Mouse (Mus musculus): ENCODE results near the gene Tgif2. TPM values are rescaled to one million over a fixed set of nuclear protein-coding genes. Genes with fewer than 3 reads are reported as not detected.
A peak's percentile ranks its signal among the peaks of the same experiment; 100 is the strongest.
"Not testable (repeated sequence)": the region's sequence is repeated elsewhere in the genome, so short reads cannot be mapped to it uniquely, and the experiment has no call there.

Gene Tgif2
- polyA plus RNA-seq (2016; fragmentation: Nextera tagmentation; extraction: Ambion mirVana) = 88.3 and 89.3 TPM in 2 replicates

DNA sequence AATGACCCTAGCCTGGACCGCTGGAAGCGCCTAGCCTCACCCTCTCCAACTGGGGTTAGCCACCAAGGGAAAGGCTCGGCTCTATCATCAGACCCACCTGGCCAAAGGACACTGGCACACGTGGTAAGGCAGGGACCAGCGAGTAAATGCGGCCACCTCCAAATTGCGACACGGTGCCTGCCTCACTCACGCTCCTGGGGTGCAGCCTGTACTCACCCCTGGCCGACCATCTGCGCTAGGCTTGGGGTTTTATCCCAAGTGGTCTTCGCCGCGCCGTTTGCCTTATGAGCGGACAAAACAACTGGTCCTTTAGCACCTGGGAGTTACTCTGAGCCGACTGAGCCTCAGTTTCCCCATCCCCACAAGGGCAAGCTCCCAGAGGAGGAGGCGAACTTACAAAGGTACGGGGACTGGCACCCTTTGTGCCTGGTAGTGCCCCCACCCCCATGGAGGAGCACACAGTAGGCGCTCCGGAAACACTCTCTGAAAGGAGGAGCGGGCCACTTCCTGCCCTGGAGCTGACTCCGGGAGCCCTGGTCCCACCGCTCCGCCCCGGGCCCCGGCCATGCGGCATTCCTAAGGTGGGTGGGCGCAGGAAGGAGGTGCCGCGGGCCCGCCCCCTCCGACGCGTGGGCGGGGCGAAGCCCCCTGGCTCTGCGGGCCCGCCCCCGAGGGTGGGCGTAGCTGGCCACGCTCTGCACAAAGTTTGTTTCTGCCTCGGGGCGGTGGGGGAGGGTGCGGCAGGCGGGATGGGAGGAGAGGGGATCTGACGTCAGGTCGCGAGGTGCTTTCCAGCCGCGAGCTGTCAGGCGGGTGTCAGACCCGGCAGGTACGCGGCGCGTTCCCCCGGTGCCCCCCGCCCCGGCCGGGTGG, at the start of gene Tgif2:
TSS of gene Tgif2 (plus strand) at position 689 of the 873 bp plus-strand sequence.
- Histone ChIP-seq H3K4me3 (replicated peaks) (peak within 1 kb of the TSS; percentile 88), H3K27me3 (no peaks in the 10 kb centered on the region), H3K27ac (peak within 1 kb of the TSS; percentile 93), H3K9ac (peak within 1 kb of the TSS; percentile 89), H3K36me3 (replicated peaks) (peaks cover 21% of the 10 kb centered on the region), H3K4me1 (peaks cover 45% of the 10 kb centered on the region), H3K9me3 (no peaks in the 10 kb centered on the region), H3K4me2 (peak within 1 kb of the TSS; percentile 79)
- under 1% methylated on average over 57 of the region's 61 CpGs for WGBS
- ATAC-seq (ENCODE audit: low FRiP score) = peak; percentile 84

DNA sequence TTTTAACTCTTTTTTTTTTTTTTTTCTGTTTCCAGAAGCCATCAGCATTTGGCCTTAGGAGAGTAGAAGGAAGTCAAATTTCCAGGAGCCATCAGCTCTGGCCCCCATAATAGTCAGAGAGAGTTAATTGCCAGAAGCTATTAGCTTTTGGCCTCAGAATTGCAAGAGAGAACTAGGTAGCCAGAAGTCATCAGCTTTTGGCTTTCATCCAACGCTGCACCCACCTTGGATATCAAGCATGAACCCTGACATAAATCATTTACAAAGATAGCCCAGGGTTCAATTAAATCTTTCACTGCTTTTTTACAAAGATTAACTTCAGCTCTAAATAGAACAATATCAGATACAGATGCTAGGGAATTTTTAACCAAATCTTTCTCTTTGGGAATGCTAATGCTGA, 41.3 kb upstream of the Tgif2 start:
- no peak overlapping the region for H3K9ac ChIP-seq
- 92% methylated on average over 1 of the region's 1 CpGs for WGBS

GRCm38 (mm10) chr2:156801045-156801444, 38.8 kb upstream of the Tgif2 start:
- Histone ChIP-seq H3K27me3 (no peaks in the 10 kb centered on the region), H3K27ac (no peak overlapping the region), H3K9me3 (0 out of 2 replicates have a peak, but pooled peaks cover 5% of the 10 kb centered on the region), H3K4me3 (replicated peaks) (no peak overlapping the region), H3K9ac (no peak overlapping the region), H3K4me2 (no peak overlapping the region), H3K4me1 (no peaks in the 10 kb centered on the region), H3K36me3 (replicated peaks) (no peaks in the 10 kb centered on the region)
- WGBS = 79% methylated on average over 4 of the region's 4 CpGs
- no peak for ATAC-seq (ENCODE audit: low FRiP score)

More for the DNA sequence above, 41.3 kb upstream of the Tgif2 start:
- Histone ChIP-seq H3K9me3 (0 out of 2 replicates have a peak, but pooled peaks cover 5% of the 10 kb centered on the region), H3K27ac (no peak overlapping the region), H3K4me1 (no peaks in the 10 kb centered on the region), H3K36me3 (replicated peaks) (no peaks in the 10 kb centered on the region), H3K4me2 (no peak overlapping the region), H3K27me3 (no peaks in the 10 kb centered on the region), H3K4me3 (replicated peaks) (no peak overlapping the region)
- no peak for ATAC-seq (ENCODE audit: low FRiP score)

DNA sequence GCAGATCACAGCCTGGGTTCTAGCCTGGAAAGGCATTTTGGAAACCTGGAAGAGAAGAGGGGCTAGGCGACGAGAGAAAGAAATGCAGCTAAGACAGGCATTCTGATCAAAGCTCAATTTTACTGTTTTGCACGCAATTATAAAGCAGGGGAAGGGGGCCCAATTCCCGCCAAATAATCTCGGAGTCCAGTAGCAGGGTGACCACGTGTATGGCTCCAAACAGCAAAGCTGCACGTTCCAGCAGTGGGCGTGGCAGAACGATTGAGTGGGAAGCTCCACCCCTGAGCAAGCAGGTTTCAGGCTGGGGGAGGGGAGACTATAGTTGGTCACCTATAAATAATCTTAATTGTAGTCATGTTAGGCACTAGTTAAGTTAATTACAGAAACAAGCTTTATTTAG, 37.7 kb upstream of the Tgif2 start:
- WGBS = 48% methylated on average over 9 of the region's 9 CpGs
- not testable (repeated sequence) for H3K27ac ChIP-seq; H3K9ac ChIP-seq; H3K9me3 ChIP-seq; H3K4me2 ChIP-seq; H3K36me3 ChIP-seq (replicated peaks); ATAC-seq (ENCODE audit: low FRiP score); H3K4me3 ChIP-seq (replicated peaks); H3K4me1 ChIP-seq; H3K27me3 ChIP-seq

DNA sequence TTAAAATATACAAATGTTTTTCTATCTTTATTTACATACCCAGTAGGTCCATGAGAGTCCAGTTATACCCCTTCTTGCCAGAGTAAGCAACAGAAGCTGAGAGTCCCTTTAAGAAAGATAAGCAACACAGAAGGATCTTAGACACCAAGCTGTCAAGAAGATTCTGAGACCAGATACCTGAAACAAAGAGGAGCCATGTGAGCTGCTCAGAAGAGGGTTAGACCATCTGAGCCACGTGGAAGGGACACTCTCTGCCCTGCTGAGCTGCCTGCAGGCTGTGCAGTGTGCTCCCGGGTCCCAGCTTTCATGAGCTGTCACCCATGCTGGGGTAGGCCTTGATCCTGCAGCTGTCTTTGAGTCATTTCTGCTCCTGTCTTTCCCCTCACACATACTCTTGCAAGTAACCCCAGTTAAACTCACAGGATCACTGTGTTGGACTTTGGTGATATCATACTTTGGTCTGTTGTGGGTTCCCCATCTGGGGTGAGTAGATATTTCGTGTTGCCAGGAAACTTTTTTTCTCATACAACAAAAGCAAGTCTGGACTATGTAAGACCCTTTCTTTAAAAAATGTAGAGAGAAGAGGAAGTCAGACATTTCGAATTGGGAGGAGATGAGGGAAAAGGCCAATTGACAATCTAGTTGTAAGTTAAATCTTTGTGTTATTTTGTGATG, 36.0 kb upstream of the Tgif2 start:
- WGBS = 62% methylated on average over 4 of the region's 4 CpGs
- Histone ChIP-seq H3K4me2 (no peak overlapping the region), H3K27ac (no peak overlapping the region), H3K36me3 (replicated peaks) (no peaks in the 10 kb centered on the region), H3K9ac (no peak overlapping the region), H3K27me3 (no peaks in the 10 kb centered on the region), H3K4me3 (replicated peaks) (no peak overlapping the region), H3K9me3 (no peaks in the 10 kb centered on the region), H3K4me1 (no peaks in the 10 kb centered on the region)
- ATAC-seq (ENCODE audit: low FRiP score) = no peak

GRCm38 (mm10) chr2:156804589-156804988, 35.2 kb upstream of the Tgif2 start:
- WGBS = 91% methylated on average over 4 of the region's 4 CpGs
- Histone ChIP-seq H3K9me3 (no peaks in the 10 kb centered on the region), H3K4me1 (no peaks in the 10 kb centered on the region), H3K4me3 (replicated peaks) (no peak overlapping the region), H3K36me3 (replicated peaks) (no peaks in the 10 kb centered on the region), H3K4me2 (no peak overlapping the region), H3K9ac (no peak overlapping the region), H3K27me3 (no peaks in the 10 kb centered on the region), H3K27ac (no peak overlapping the region)
- no peak for ATAC-seq (ENCODE audit: low FRiP score)

- 81% methylated on average over 6 of the region's 6 CpGs for WGBS
- ATAC-seq (ENCODE audit: low FRiP score) = no peak
- Histone ChIP-seq H3K9me3 (no peaks in the 10 kb centered on the region), H3K9ac (no peak overlapping the region), H3K27me3 (no peaks in the 10 kb centered on the region), H3K4me3 (replicated peaks) (no peak overlapping the region), H3K27ac (no peak overlapping the region), H3K4me2 (no peak overlapping the region), H3K4me1 (no peaks in the 10 kb centered on the region), H3K36me3 (replicated peaks) (no peaks in the 10 kb centered on the region)
Measured at GRCm38 (mm10) chr2:156806886-156807285, 32.9 kb upstream of the Tgif2 start.

GRCm38 (mm10) chr2:156809579-156809978, 30.2 kb upstream of the Tgif2 start:
- no peaks in the 10 kb centered on the region for H3K36me3 ChIP-seq (replicated peaks)
- H3K4me2 ChIP-seq = no peak overlapping the region
- no peak overlapping the region for H3K9ac ChIP-seq
- H3K9me3 ChIP-seq = no peaks in the 10 kb centered on the region
- 68% methylated on average over 2 of the region's 2 CpGs for WGBS
- no peak overlapping the region for H3K4me3 ChIP-seq (replicated peaks)
- no peak overlapping the region for H3K27ac ChIP-seq
- 0 out of 2 replicates have a peak, but pooled peaks have one; percentile 41 for ATAC-seq (ENCODE audit: low FRiP score)
- H3K4me1 ChIP-seq = peaks cover 10% of the 10 kb centered on the region
- H3K27me3 ChIP-seq = no peaks in the 10 kb centered on the region

- no peak for ATAC-seq (ENCODE audit: low FRiP score)
- 98% methylated on average over 10 of the region's 10 CpGs for WGBS
- H3K4me2 ChIP-seq = no peak overlapping the region
- H3K9me3 ChIP-seq = no peaks in the 10 kb centered on the region
- H3K4me3 ChIP-seq (replicated peaks) = no peak overlapping the region
- H3K9ac ChIP-seq = no peak overlapping the region
- no peaks in the 10 kb centered on the region for H3K36me3 ChIP-seq (replicated peaks)
- H3K4me1 ChIP-seq = peaks cover 15% of the 10 kb centered on the region
- H3K27ac ChIP-seq = no peak overlapping the region
- no peaks in the 10 kb centered on the region for H3K27me3 ChIP-seq
Measured at GRCm38 (mm10) chr2:156810716-156811115, 29.1 kb upstream of the Tgif2 start.

DNA sequence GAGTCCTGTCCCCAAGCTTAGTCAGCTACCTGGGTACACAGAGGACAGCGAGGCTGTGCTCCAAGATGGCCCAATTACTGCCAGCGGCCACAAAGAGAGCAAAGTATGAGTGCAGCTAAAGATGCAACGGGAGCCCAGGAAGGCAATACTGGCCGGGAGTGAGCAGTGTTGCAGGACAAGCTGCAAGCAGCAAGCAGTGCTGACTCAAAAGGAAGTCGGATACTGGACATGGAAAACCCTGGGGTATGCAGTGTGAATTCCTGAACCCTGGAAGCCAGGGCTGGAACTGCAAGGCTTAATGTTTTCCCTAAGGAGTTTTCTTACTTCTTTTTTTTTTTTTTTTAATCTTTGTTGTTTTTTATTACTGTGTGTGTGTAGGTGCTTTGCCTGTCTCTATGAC, 28.3 kb upstream of the Tgif2 start:
- H3K4me1 ChIP-seq = peaks cover 15% of the 10 kb centered on the region
- no peak overlapping the region for H3K4me2 ChIP-seq
- no peak overlapping the region for H3K27ac ChIP-seq
- no peaks in the 10 kb centered on the region for H3K27me3 ChIP-seq
- no peaks in the 10 kb centered on the region for H3K9me3 ChIP-seq
- WGBS = 77% methylated on average over 5 of the region's 5 CpGs
- no peak overlapping the region for H3K9ac ChIP-seq
- no peaks in the 10 kb centered on the region for H3K36me3 ChIP-seq (replicated peaks)
- no peak for ATAC-seq (ENCODE audit: low FRiP score)
- no peak overlapping the region for H3K4me3 ChIP-seq (replicated peaks)

DNA sequence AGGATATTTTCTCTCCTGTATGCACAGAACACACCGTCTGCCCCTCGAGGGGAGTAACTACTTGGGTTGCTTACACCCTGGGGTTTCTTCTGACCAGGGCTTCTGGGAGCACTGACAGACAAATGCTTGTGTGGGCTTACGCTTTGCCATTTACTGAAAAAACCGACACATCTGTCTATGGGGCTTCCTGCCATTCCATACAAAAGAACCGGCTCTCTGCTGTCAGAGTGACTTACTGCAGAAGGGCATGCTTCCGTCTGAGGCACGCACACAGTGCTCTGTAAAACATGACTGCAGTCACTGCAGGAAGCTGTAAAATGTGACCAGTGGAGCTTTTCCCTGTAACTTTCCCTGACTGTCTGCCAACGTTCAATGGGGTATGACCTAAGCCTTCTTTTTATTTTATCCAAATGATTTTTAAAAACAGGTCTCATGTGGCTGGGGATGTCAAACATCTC, 25.4 kb upstream of the Tgif2 start:
- Histone ChIP-seq H3K4me1 (peaks cover 15% of the 10 kb centered on the region), H3K4me3 (replicated peaks) (no peak overlapping the region), H3K9ac (no peak overlapping the region), H3K36me3 (replicated peaks) (no peaks in the 10 kb centered on the region), H3K4me2 (no peak overlapping the region), H3K27me3 (no peaks in the 10 kb centered on the region), H3K27ac (no peak overlapping the region), H3K9me3 (no peaks in the 10 kb centered on the region)
- no peak for ATAC-seq (ENCODE audit: low FRiP score)
- 25% methylated on average over 8 of the region's 8 CpGs for WGBS

DNA sequence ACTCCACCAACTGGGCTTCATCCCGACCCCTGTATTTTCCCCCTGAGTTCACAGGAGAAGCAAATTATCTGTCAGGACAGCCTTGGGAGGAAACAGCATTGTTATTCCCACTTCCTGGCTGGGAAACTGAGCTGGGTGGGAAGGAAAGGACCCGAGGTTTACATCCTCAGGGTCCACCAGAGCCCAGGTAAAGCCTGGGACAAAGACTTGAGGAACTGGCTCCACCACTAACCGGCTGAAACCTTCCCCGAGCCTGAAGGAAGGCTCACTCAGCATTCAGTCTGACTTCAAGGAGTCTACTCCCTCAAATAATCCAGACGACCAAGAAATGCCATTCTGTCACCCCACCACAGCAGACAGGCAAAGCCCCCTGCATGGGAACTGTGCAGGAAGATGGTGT, 24.9 kb upstream of the Tgif2 start:
- no peaks in the 10 kb centered on the region for H3K36me3 ChIP-seq (replicated peaks)
- 46% methylated on average over 5 of the region's 5 CpGs for WGBS
- ATAC-seq (ENCODE audit: low FRiP score) = no peak
- H3K4me2 ChIP-seq = no peak overlapping the region
- H3K27me3 ChIP-seq = no peaks in the 10 kb centered on the region
- H3K9me3 ChIP-seq = no peaks in the 10 kb centered on the region
- no peak overlapping the region for H3K27ac ChIP-seq
- H3K4me1 ChIP-seq = peaks cover 15% of the 10 kb centered on the region
- no peak overlapping the region for H3K9ac ChIP-seq
- H3K4me3 ChIP-seq (replicated peaks) = no peak overlapping the region
